Mouse (Mus musculus): ENCODE data around the gene Snu13.

Snu13 gene

DNA sequence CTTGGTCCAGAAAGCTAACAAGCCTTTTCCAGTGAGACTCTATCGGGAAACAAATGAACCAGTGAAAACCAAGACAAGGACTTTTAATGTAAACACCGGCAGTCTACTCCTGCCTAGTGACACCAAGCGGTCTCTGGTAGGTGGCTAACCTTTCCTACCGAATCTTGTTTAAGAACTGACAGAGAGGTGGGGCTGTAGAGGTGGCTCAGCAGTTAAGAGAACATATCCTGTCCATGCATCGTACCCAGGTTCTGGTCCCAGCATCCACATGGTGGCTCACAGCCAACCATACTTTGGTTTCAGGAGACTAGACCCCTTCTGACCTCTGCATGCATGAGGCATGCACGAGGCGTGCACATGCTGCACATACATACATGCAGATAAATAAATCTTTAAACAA is 20.1 kb downstream of the Snu13 start:
- WGBS: 93% methylated on average over 7 of the region's 7 CpGs

DNA sequence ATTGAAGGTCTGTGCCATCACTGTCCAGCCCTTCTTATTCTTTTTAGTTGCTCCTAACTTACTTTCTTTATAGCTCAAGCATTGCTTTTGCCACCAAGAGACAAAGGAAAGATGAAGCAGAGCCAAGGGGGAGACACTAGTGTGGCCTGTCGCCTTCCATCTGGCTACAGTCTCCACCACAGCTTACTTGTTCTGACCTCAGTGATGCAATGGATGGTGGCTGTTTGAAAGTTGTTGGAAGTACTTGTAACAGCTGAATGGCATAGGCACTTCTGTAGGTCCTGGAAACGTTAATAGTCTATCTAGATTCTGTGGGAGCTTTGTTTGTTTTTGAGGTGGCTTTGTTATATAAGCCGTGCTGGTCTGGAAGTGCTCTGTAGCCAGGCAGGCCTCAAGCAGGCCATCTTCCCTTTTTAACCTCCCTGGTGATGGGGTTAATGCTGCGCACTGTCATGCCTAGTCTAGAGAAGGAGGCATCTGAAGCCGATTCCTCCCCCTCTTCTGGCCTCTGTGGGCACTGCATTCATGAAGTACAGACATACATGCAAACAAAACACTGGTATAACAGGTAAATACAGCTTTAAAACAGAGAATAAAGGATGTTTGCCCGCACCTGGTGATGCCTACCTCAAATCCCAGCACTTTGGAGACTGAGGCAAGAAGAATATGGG is 23.3 kb downstream of the Snu13 start:
- 87% methylated on average over 6 of the region's 6 CpGs for WGBS

DNA sequence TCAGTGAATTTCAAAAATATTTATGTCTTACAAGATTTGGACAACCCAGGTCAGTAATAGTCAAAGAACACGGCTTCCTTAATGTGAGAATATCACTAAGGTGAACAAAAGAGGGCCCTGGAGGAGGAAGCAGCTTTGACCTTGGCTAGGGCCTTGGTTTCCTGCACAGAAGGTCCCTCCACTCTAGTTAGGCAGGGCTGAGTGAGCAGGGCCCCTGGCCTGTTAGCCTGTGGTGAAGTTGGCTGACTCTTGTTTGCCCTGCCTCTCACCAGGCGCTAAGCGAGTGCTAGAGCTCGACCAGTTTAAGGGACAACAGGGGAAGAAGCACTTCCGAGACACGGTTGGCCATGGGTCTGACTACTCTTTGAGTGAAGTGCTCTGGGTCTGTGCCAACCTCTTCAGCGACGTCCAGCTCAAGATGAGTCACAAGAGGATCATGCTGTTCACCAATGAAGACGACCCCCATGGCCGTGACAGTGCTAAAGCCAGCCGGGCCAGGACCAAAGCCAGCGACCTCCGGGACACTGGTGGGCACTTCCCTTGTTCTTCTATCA is 24.8 kb downstream of the Snu13 start:
- 72% methylated on average over 13 of the region's 13 CpGs for WGBS

DNA sequence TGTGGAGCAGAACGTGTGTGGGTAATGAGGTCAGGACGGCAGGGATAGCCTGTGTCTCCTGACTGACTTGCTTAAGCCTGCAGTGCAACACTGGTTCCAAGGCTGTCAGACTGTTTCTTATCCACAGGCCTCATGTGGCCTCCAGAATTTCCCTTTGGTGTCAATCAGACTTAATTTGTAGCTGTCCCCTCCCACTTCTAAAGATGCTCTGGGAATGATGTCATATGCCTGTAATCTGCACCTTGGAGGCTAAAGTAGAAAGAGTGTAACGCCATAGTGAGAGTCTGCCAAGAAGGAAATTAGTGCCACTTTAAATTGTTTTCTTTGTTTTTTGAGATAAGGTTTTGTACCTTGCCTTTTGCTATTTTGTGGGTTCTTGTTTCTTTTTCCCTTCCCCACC is 28.1 kb downstream of the Snu13 start:
- WGBS: 73% methylated on average over 3 of the region's 3 CpGs

DNA sequence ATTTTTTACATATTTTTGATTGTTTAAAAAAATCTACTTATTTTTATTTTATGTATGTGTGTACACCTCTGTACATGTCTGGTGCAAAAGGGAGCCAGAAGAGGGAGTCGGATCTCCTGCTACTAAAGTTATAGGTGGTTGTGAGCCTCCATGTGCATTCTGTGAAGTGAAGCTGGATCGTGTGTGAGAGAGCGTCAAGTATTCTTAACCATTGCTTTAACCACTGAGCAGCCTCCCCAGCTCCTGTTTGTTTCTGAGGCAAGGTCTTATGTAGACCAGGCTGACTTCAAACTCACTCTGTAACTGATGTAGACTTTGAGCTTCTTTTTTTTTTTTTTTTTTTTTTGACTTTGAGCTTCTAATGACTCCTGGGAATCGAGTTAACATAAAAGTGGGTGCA is 29.9 kb downstream of the Snu13 start:
- 70% methylated on average over 4 of the region's 4 CpGs for WGBS

DNA sequence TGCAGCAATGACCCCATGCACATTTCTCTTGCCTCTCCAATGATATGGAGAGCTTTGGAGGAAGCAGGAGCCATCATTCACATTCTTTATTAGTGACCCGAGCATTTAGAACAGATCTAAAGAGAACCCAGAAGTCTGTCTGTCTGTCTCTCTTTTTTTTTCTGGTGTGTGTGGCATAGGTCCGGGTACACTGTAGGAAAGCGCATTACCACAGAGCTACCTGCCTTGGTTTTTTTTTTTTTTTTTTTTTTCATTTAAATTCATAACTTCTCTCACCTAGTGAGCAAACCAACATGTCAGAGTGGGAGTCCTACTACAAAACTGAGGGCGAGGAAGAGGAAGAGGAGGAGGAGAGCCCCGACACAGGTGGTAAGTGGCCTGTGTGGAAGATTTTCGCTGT is 30.6 kb downstream of the Snu13 start:
- 16% methylated on average over 6 of the region's 6 CpGs for WGBS

DNA sequence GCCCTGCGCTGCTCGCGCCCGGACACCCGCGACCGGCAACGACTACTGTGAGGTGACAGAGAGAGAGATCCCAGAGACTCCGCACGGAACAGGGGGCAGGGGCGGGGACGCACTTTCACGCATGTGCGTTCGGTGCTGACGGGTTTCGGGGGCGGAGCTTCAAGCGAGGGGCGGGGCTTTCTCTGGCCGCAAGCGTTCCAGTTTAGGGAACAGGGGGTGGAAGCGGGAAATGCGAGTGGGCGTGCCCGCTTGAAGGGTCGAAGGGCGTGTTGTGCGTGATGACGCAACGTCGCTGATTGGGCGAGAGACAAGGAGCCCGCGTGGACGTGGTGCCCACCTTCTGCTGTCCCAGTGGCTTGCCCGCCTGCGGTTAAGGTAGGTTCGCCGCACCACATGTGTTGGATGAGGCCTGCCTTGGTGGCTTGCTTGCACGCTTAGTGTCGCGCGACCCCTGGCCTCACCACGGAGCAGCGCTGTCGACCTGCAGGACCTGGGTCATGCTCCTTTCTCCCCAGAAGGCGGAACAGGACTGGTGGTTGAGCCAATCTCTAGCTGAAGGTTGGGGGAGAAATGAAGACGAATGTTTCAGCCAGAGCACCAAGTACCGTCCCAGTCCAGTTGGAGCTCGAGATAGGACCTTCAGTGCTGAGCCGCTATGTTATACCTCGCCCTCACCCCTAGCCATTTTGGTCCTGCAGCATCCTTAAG is 31.1 kb downstream of the Snu13 start:
- under 1% methylated on average over 53 of the region's 53 CpGs for WGBS

DNA sequence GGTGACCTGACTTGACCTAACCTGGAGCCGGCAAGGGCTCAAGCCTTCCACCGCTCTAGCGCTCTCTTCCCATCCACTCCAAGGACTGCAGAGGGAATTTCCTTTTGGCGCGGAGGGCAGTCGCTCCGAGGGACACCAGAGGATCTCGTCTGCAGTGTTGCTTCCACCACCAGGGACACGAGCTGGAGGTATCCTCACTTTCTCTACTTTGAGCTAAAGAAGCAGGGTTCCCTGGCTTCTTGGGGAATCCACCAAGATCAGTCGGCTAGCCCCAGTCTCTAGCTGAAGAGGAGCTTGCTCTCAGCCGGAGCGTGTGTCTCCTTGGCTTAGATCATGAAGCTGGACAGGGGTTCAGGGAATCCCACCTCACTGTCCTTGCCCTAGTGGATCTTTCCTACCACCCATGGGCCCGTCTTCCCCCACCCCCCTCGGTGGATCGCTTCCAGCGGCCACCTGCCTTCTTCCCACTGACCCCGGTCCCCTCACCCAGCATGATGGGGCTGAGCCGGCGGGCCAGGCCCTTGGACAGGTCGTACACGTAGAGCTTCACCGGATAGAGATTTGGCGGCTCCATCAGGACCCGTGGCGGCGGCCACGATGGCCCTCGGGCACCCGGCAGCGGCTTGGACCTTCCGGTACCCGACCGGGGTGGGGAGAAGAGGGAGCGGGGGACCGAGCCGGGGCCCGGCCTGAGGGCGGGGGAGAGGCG is 31.9 kb downstream of the Snu13 start:
- under 1% methylated on average over 39 of the region's 39 CpGs for WGBS

DNA sequence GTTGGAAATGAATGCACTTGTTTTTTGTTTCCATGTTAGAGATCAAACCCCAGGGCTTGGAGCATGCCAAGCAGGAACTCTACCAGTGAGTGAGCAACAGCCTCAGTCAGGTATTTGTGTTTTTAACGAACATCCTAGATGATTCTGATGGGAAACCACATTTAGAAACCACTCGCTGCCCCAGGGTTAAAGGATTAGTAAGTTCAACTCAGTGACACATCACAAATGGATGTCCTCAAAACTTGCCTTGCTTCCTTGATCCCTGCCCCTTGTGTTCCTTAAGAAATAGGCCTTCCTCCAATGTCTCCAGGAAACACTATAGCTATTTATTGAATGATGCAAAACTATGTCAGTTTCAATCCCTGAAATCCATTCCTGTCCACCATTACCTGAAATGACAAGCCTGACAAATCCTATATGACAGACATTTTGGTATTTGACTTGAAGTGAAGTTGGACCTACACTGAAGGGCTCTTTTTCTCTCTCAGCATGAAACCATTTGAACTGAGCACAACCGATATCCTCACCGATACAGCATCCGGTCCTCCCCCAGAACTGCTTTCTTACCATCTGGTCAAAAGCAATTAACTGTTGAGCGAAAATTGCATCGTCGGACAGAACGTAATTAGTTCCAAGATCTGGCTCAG is 32.5 kb downstream of the Snu13 start:
- 11% methylated on average over 9 of the region's 9 CpGs for WGBS

DNA sequence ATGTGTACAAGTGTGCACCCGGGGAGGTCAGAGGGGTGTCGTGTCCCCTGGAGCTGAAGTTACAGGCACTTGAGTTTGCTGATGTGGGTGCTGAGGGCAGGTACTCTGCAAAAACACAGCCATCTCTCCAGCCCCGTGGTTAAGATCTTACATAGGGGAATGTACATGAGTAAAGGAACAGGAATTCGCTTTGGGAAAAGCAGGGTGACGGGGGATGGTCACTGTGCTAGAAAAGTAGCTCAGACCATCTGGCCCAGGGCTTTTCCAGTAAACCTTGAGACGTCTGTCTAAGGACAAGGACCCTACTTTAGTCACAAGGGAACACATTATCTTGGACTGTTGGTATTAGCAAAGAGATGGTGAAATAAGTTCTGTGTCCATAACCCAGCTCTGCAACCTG is 35.5 kb downstream of the Snu13 start:
- WGBS: 77% methylated on average over 6 of the region's 6 CpGs

DNA sequence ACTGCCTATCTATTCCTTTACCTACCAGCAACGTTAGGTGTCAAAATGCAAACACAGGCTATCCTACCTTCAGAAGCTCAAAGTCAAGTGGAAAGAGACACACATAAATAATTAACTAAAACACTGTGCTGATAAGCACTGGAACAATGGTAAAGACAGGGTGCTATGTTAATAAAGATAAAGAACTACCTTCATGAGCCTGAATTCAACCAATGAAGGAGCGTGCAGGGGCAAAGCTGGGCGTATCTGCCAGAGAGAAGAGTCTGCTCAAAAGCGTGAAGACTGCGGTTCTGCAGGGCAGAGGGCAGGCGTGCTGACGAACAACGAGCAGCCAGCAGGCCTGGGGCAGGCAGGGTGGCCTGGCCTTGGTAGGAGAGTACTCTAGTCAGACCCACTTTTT is 43.1 kb downstream of the Snu13 start:
- WGBS: 94% methylated on average over 8 of the region's 8 CpGs

DNA sequence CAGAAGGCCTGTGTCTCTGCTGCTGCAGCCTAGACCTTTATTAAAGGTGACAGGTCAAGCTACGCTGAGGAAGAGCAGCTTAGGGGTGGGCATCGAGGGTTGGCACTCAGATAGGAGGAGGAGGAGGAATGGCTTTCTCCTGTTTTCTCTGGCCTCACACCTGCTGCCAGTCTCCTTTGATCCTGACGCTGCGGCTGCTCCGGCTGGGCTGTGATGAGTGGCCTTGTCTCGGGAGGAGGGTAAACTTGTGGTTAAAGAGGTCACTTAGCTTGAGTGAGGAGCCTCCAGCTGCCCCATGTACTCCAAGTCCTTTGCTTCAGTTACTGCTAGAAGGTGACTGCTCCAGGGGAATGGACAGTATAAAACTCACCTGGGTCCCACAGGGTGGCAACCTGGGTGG is 53.4 kb downstream of the Snu13 start:
- 87% methylated on average over 6 of the region's 6 CpGs for WGBS

DNA sequence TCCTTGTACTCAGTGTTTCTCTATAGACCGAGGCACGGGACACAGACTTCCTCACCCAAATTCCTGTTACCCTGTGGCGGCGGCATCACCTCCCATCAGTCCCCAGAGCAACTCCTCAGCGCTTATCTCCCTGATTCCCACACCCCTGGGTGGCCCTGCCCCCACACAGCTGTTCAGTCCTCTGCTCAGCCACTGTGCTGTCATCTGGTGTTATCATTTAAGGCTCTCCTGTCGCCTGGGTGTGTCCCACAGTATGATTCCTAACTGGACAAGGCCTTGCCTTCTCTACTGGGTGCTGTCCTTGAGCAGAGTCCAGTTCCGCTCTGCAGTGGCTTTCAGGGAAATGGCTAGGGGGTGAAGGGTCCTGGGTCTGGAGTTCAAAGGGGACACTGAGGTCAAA is 56.8 kb downstream of the Snu13 start:
- 55% methylated on average over 7 of the region's 7 CpGs for WGBS
